Mouse (Mus musculus) myocyte (in vitro differentiated cells): Measurements from ENCODE around the gene Pdzd2.

Experiments used
- E2F4 ChIP-seq: IDR thresholded peaks from one replicate; pipeline ENCODE4 v1.6.1; 2011; ENCODE audit warnings: mild to moderate bottlenecking, control low read depth, moderate library complexity; ENCODE audit not compliant: insufficient read depth
- MYOG ChIP-seq, 3 experiments: IDR thresholded peaks; one replicate each; pipeline ENCODE4 v1.6.1; 2011; ENCODE audit warnings: control low read depth in 2 of 3, low read depth in 2 of 3, mild to moderate bottlenecking in 2 of 3; ENCODE audit not compliant: insufficient read length in 2 of 3, control insufficient read depth in 1 of 3, insufficient read depth in 1 of 3
- POLR2A ChIP-seq: IDR thresholded peaks from one replicate; pipeline ENCODE4 v1.6.1; 2011; ENCODE audit warnings: low read depth, mild to moderate bottlenecking, control low read depth, moderate library complexity; ENCODE audit not compliant: insufficient read length
- POLR2AphosphoS2 ChIP-seq: IDR thresholded peaks from one replicate; pipeline ENCODE4 v1.6.1; 2011; ENCODE audit warnings: low read depth, control low read depth; ENCODE audit not compliant: insufficient read length
- REST ChIP-seq: IDR thresholded peaks from one replicate; pipeline ENCODE4 v1.6.1; 2011; ENCODE audit warnings: mild to moderate bottlenecking, control low read depth, moderate library complexity; ENCODE audit not compliant: insufficient read depth, insufficient read length
- TCF12 ChIP-seq: IDR thresholded peaks from one replicate; pipeline ENCODE4 v1.6.1; 2011; ENCODE audit warnings: mild to moderate bottlenecking, control low read depth; ENCODE audit not compliant: poor library complexity, insufficient read depth, severe bottlenecking
- USF1 ChIP-seq: IDR thresholded peaks from one replicate; pipeline ENCODE4 v1.6.1; 2011; ENCODE audit warnings: low read depth, mild to moderate bottlenecking, control low read depth, moderate library complexity

DNA sequence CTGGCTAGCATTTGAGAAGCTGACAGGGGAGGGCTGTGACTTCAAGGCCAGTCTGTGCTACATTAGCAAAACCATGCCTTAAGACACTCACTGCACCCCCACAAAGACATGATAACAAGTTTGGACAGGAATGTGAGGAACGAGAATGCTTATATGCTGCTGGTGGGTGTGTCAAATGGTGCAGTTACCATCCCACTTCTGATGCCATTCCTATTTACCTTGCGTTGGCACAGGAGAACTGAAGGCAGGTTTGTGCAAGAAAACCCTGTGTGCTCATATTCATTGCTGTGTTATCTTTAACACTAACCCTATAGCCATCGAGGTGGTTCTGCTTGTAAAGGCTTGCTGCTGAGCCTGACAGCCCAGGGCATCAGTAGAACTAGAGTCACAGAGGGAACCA lies 166.1 kb downstream of the Pdzd2 start:
- TF ChIP-seq REST (no peak), MYOG (IDR thresholded peaks at IDR 0.05; ENCODE audit: control insufficient read depth in 1 of 3, insufficient read depth in 1 of 3, insufficient read length in 2 of 3, low read depth in 2 of 3) (no peak), POLR2A (no peak), USF1 (no peak), POLR2AphosphoS2 (no peak), TCF12 (no peak), E2F4 (no peak)
